Mouse (Mus musculus): Measurements from ENCODE around the gene Rbpj. TPM values are rescaled to one million over a fixed set of nuclear protein-coding genes. Genes with fewer than 3 reads are reported as not detected.
A peak's percentile ranks its signal among the peaks of the same experiment; 100 is the strongest.

Rbpj gene
- polyA plus RNA-seq, 1 experiment from 2014 or later, result 46.1 TPM

- H3K4me1 ChIP-seq, result 0 out of 2 replicates have a peak, but pooled peaks cover 5% of the 10 kb centered on the region
- no peak overlapping the region for H3K27ac ChIP-seq
- H3K36me3 ChIP-seq, result no peaks in the 10 kb centered on the region
- no peak overlapping the region for H3K4me2 ChIP-seq (replicated peaks)
- H3K9me3 ChIP-seq, result no peaks in the 10 kb centered on the region
- ATAC-seq (ENCODE audit: low FRiP score, low read depth), result no peak
- no peak overlapping the region for H3K4me3 ChIP-seq
- H3K9ac ChIP-seq, result no peak overlapping the region
- no peaks in the 10 kb centered on the region for H3K27me3 ChIP-seq
- 91% methylated on average over 8 of the region's 8 CpGs for WGBS
These were observed 14.1 kb upstream of the Rbpj start for GRCm38 (mm10) chr5:53451829-53452228.

GRCm38 (mm10) chr5:53452920-53453319 lies 13.0 kb upstream of the Rbpj start:
- Histone ChIP-seq H3K4me2 (replicated peaks) (no peak overlapping the region), H3K36me3 (no peaks in the 10 kb centered on the region), H3K4me3 (no peak overlapping the region), H3K4me1 (0 out of 2 replicates have a peak, but pooled peaks cover 5% of the 10 kb centered on the region), H3K27me3 (no peaks in the 10 kb centered on the region), H3K9ac (no peak overlapping the region), H3K9me3 (no peaks in the 10 kb centered on the region), H3K27ac (no peak overlapping the region)
- ATAC-seq (ENCODE audit: low FRiP score, low read depth), result no peak
- 84% methylated on average over 3 of the region's 3 CpGs for WGBS

- Histone ChIP-seq H3K9me3 (no peaks in the 10 kb centered on the region), H3K4me3 (no peak overlapping the region), H3K4me1 (0 out of 2 replicates have a peak, but pooled peaks cover 5% of the 10 kb centered on the region), H3K27me3 (no peaks in the 10 kb centered on the region), H3K36me3 (no peaks in the 10 kb centered on the region), H3K27ac (no peak overlapping the region), H3K4me2 (replicated peaks) (no peak overlapping the region), H3K9ac (no peak overlapping the region)
- 85% methylated on average over 9 of the region's 9 CpGs for WGBS
- no peak for ATAC-seq (ENCODE audit: low FRiP score, low read depth)
These were observed 11.2 kb upstream of the Rbpj start for GRCm38 (mm10) chr5:53454706-53455105.

DNA sequence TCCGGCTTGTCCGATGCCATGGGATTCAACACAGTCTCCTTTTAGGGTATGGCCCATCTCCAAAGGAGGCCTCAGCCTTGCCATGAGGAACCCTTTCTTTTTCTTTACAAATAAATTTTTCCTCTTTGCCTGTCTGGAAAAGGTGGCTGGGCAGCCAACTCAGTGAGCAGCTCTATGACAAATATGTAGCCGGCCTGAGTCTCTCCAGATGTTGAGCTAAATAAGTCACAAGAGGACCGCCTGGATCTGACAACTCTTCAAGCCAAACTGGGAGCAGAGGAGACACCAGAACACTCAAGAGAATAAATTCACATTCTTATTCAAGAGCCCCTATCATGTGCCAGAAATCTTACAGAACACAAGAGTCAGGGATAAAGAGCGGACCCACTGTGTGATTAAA lies 10.5 kb upstream of the Rbpj start:
- Histone ChIP-seq H3K4me1 (0 out of 2 replicates have a peak, but pooled peaks cover 5% of the 10 kb centered on the region), H3K36me3 (no peaks in the 10 kb centered on the region), H3K9ac (no peak overlapping the region), H3K27me3 (no peaks in the 10 kb centered on the region), H3K4me3 (no peak overlapping the region), H3K4me2 (replicated peaks) (no peak overlapping the region), H3K9me3 (no peaks in the 10 kb centered on the region), H3K27ac (no peak overlapping the region)
- 87% methylated on average over 5 of the region's 5 CpGs for whole genome bisulfite sequencing
- no peak for ATAC-seq (ENCODE audit: low FRiP score, low read depth)

DNA sequence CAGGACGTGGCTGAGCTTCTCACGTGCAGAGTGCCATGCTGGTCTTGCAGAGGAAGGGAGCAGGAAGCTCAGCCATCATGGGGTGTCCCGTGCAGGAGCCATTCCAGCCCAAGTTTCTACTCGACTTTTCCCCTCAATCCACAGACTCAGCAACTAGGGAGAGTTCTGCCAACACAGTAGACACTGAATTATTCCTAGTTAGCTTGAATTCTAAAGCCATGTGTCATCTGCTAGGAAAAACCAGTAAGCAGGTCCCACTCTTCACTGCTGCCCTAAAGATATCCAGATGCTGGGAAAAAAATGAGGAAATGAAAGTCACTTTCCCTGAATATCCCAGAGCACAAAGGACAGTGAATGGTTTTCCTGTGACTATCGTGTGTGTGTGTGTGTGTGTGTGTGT lies 5.8 kb upstream of the Rbpj start:
- ATAC-seq (ENCODE audit: low FRiP score, low read depth), result no peak
- Histone ChIP-seq H3K4me2 (replicated peaks) (no peak overlapping the region), H3K27ac (no peak overlapping the region), H3K4me1 (no peaks in the 10 kb centered on the region), H3K9me3 (no peaks in the 10 kb centered on the region), H3K27me3 (no peaks in the 10 kb centered on the region), H3K36me3 (no peaks in the 10 kb centered on the region), H3K9ac (no peak overlapping the region), H3K4me3 (no peak overlapping the region)
- WGBS, result 69% methylated on average over 5 of the region's 5 CpGs

GRCm38 (mm10) chr5:53463098-53464018 lies 2.6 kb upstream of the Rbpj start:
- no peaks in the 10 kb centered on the region for H3K9me3 ChIP-seq
- H3K4me2 ChIP-seq (replicated peaks), result no peak overlapping the region
- no peak overlapping the region for H3K9ac ChIP-seq
- no peak for ATAC-seq (ENCODE audit: low FRiP score, low read depth)
- H3K36me3 ChIP-seq, result no peaks in the 10 kb centered on the region
- no peaks in the 10 kb centered on the region for H3K4me1 ChIP-seq
- no peak overlapping the region for H3K27ac ChIP-seq
- H3K27me3 ChIP-seq, result no peaks in the 10 kb centered on the region; the same call in 1 of the 2 replicates
- H3K4me3 ChIP-seq, result no peak overlapping the region
- 79% methylated on average over 11 of the region's 11 CpGs for WGBS

DNA sequence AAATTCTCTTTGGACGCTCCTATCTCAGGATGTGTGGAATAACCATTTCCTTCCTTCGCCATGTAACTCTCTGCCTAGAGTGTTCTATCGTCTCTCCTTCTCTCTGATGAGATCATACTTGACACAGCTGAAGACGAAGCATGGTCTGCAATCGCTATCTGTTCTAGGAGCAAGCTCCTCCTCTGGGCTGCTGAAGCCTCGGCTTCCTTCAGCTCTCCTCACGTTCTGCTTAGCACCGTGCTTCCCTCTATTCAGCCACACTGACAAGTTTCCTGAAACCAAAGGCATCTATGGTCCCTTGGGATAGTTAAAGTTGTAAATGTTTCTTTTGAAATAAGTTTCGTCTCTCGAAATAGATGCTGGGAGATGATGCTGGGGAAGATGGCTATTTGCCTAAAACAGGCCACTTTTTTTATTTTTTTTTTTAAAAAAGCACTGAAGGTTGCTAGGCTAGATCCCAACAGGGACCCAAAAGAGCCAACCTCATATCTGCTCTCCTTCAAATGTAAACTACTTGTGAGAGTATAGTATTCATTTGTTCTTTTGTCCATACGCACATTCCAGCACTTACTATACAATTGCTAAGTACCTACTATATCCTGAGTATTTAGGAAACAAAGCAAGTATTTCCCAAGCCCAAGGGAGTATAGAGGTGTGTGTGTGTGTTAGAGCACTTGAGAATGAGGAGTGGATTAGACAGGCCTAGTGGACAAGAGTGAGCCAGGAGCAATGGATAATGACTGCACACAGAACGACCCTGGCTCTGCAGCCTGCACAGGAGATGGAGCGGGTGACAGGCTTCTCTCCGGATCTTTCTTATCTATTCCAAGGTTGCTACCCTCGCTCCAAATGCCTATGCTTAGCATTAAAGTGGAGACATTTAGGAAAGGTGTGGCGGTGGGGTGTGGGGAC lies 726 bp downstream of the Rbpj start:
- H3K27me3 ChIP-seq, result no peaks in the 10 kb centered on the region; the same call in 1 of the 2 replicates
- H3K36me3 ChIP-seq, result no peaks in the 10 kb centered on the region
- no peak overlapping the region for H3K9ac ChIP-seq
- WGBS, result 72% methylated on average over 16 of the region's 16 CpGs
- no peak overlapping the region for H3K27ac ChIP-seq
- no peaks in the 10 kb centered on the region for H3K9me3 ChIP-seq
- no peak for ATAC-seq (ENCODE audit: low FRiP score, low read depth)
- no peak overlapping the region for H3K4me2 ChIP-seq (replicated peaks)
- H3K4me3 ChIP-seq, result no peak overlapping the region
- H3K4me1 ChIP-seq, result peaks cover 23% of the 10 kb centered on the region

DNA sequence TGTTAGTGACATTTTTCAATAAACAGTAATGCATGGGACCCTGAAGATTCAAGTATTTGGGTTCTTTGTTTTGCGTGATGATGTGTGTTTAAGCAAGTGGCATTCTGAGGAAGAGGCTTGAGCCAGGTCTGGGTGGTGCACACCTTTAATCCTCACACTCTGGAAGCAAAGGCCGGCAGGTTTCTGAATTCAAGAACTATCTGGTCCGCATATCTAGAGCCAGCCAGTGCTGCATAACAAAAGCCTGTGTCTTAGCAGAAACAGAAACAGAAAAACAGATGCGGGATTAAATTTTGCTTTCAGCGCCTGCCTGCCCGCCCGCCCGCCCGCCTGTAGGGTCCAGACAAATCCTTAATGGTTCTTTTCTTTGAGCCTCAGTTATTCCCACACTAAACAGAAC lies 1.6 kb downstream of the Rbpj start:
- Histone ChIP-seq H3K27me3 (no peaks in the 10 kb centered on the region; the same call in 1 of the 2 replicates), H3K27ac (no peak overlapping the region), H3K9ac (no peak overlapping the region), H3K4me3 (no peak overlapping the region), H3K4me1 (peaks cover 24% of the 10 kb centered on the region), H3K9me3 (no peaks in the 10 kb centered on the region), H3K4me2 (replicated peaks) (no peak overlapping the region), H3K36me3 (no peaks in the 10 kb centered on the region)
- no peak for ATAC-seq (ENCODE audit: low FRiP score, low read depth)
- 75% methylated on average over 9 of the region's 9 CpGs for WGBS

DNA sequence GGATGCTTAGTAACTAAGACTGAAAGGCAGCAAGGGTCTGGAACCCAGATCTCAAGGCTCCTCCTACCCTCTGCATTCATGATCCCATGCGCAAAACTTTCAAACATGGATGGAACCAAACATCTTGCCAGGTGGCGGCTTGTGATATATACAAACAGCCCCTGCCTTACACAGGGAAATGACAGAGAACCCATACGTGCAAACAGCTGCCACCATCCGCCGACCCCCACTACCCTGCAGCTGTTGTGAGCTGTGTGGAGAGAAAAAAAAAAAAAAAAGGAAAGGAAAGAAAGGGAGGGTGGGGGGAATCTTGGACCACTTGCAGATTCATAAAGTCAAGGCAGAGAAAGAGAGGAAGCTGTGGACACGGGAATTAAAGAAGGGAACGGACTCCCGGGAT lies 2.4 kb downstream of the Rbpj start:
- no peaks in the 10 kb centered on the region for H3K36me3 ChIP-seq
- peaks cover 27% of the 10 kb centered on the region for H3K4me1 ChIP-seq
- H3K4me3 ChIP-seq, result no peak overlapping the region
- H3K9me3 ChIP-seq, result no peaks in the 10 kb centered on the region
- H3K27ac ChIP-seq, result no peak overlapping the region
- 54% methylated on average over 8 of the region's 8 CpGs for WGBS
- no peak overlapping the region for H3K4me2 ChIP-seq (replicated peaks)
- peak; percentile 37 for ATAC-seq (ENCODE audit: low FRiP score, low read depth)
- H3K27me3 ChIP-seq, result no peaks in the 10 kb centered on the region; the same call in 1 of the 2 replicates
- H3K9ac ChIP-seq, result no peak overlapping the region

DNA sequence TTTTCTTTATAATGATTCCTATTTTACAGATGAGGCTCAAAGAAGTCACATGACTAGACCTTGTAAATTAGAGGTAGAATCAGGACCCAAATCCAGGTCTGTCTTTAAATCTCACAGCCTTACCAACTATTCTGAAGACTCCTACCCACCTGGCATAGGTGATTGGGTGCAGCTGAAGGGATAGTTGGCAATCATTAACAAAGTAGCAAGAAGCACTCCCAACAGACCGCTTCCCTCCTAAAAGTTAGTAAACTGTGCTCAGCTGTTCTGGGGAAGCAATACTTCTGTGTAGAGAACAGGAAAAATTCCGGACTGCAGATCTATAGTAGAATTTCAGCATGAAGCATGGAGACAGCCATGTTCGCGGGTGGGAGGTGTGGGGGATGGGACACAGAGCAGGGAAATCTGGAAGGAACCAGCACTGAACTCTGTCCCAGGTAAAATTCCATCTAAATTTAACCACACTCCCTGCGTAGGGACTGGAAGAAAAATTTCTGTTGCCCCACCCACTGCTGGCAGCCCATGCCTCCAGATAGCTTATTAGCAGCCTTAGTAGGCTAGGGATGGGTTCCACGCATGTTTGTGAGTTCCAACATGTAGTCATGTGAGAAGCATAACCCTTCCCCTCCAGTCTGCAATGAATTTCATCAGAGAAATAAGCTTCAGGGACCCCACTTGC lies 3.3 kb downstream of the Rbpj start:
- no peaks in the 10 kb centered on the region for H3K36me3 ChIP-seq
- no peaks in the 10 kb centered on the region for H3K9me3 ChIP-seq
- ATAC-seq (ENCODE audit: low FRiP score, low read depth), result no peak
- no peak overlapping the region for H3K9ac ChIP-seq
- no peaks in the 10 kb centered on the region; the same call in 1 of the 2 replicates for H3K27me3 ChIP-seq
- 63% methylated on average over 6 of the region's 6 CpGs for WGBS
- peaks cover 32% of the 10 kb centered on the region for H3K4me1 ChIP-seq
- no peak overlapping the region for H3K4me3 ChIP-seq
- H3K27ac ChIP-seq, result peak overlapping the region; percentile 65; the same call in 1 of the 2 replicates
- no peak overlapping the region for H3K4me2 ChIP-seq (replicated peaks)

DNA sequence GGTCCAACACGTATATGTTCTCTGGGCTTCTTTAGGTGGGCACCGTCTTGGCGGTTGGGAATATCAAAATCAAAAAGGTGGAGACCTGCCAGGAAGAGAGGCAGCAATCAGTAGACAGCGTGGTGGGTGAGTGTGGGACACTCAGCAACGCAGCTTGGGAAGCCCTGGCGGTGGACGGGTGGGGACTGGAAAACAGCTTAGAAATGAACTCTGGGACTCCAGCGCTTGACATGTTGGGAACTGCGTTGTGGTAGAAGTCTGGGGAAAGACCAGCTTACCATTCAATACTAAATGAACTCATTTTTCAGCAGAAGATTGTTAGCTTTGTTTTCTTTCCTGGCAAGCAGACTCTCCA lies 3.8 kb downstream of the Rbpj start:
- 56% methylated on average over 9 of the region's 9 CpGs for WGBS
- Histone ChIP-seq H3K4me2 (replicated peaks) (0 out of 2 replicates have a peak overlapping the region, but pooled peaks have one; percentile 4), H3K9me3 (no peaks in the 10 kb centered on the region), H3K9ac (no peak overlapping the region), H3K4me1 (peaks cover 34% of the 10 kb centered on the region), H3K4me3 (no peak overlapping the region), H3K36me3 (no peaks in the 10 kb centered on the region), H3K27ac (peak overlapping the region; percentile 65; the same call in 1 of the 2 replicates), H3K27me3 (no peaks in the 10 kb centered on the region; the same call in 1 of the 2 replicates)
- ATAC-seq (ENCODE audit: low FRiP score, low read depth), result no peak

Measured in limb, embryonic 13.5 days (tissue).